Mouse (Mus musculus) kidney, adult 11 months (tissue): Measurements from ENCODE around the gene Drd4.
"Not testable (repeated sequence)": the region's sequence is repeated elsewhere in the genome, so short reads cannot be mapped to it uniquely, and the experiment has no call there.

ENCODE experiments used
- DNase-seq: peaks from one replicate; pipeline ENCODE4 v3.0.0; 2022

Gene Drd4

GRCm38 (mm10) chr7:141291921-141292582 is at the start of gene Drd4:
TSS of gene Drd4 (plus strand) at chr7:141292006.
- no peak for DNase-seq

- DNase-seq, result not testable (repeated sequence)
Observed at GRCm38 (mm10) chr7:141250486-141250885, 41.3 kb upstream of the Drd4 start.

DNA sequence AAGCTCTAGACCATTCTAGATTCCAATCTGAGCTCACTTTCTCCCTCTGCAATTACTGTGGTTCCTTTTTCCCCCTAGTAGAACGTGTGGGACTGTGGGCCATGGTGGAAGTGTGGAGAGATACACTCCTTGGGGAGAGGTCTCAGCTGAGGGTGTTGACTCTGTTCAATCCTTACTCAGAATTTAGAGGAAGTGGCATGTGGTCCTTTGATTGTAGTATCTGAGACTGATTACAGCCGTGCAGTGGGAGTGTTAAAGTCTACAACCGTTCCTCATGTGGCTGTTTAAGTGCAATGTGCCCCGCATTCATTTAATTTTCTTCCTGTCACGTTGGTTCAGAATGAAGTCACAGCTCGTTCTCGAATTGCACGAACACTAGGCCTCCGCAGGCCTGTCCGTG is 35.6 kb upstream of the Drd4 start:
- DNase-seq, result no peak

- DNase-seq, result no peak
Observed at GRCm38 (mm10) chr7:141261480-141261879, 30.3 kb upstream of the Drd4 start.

DNA sequence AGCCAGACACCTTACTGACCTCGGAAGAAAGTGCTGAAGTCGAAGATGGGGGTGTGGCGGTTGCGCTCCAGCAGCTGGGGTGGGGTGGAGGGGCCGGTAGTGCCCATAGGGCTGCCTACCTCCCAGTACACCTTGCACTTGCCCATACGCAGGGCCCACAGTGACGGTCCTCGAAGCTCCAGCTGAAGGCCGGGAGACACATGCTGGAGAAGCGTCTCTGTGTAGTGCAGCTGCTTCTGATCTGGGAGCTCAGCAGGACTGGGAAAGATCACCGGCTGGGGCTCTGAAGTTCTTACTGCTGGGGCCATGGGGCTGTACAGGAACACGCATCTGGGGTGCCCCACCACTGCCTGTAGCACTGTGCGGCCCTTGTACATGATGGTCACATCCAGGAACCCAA is 28.2 kb upstream of the Drd4 start:
- DNase-seq, result no peak

DNA sequence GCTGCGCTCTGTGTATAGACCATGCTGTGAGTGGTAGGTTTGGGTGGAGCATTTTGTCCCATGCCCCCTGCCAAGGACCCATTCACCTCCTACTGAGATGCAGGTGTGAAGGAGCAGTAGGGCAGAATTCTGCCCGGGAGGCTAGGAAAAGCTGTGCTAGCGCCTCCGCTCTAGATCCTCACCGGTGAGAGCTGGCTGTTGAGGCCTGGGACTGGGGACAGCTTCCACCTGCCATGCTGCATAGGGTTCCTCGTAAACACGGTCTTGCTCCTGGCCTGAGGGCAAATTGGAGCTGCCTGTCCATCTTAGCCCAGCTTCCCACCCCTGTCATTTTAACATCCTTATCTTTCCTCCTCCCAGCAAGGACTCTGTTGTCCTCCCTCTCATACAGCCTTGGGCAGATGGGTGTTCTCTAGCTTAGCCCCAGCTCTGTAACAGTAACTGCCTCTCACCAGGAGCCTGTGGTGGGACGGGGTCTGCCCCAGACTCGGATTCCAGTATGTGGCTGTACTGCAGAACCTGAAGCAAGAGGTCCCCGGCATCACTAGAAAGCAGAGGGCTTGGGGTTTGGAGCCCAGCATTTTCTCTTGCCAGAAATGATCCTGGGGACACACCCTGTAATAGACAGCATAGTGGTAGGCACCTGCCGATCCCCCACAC is 27.6 kb upstream of the Drd4 start:
- no peak for DNase-seq

DNA sequence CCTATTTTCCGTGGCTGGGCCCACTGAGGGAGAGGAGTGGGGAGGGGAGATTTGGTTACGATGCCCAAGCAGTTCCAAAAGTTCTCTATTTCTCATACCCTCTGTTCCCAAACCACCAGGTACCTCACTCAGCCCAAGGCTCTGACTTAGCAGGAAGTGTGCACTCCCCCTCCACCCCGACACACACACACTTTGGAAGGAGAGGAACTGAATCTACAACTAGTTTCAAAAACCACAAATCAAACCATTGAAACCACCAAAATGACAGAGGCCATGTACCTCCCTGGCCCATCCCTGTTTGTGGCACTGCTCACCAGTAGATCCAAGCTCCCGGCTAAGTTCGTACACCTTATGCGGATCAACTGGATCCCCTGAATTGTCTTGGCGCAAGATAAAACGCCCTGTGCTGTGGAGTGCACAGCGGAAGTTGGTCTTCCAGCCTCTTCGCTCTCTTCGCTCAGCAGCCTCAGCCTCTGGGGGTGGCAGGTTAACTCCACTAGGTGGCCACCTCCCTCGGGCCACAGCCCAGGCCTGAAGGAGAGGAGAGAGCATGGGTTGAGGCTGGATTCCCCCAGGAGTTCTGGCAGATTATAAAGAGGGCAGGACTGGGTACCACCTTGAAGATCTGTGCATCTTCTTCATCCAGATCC is 26.9 kb upstream of the Drd4 start:
- no peak for DNase-seq

DNA sequence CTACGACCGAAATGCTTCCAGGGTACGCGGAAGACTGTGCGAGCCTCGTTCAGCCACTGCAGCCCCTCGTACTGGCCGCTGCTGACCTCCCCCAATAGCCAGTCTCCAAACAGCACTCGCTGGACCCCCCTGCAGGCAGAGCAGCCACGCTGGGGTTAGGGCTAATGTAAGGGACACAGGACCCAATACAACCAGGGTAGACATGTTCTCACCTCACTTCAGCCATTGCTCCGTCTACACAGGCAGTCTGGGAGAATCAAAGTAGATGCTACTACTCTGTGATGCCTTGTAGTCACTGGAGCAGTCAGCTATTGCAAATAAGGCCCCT is 26.4 kb upstream of the Drd4 start:
- no peak for DNase-seq

DNA sequence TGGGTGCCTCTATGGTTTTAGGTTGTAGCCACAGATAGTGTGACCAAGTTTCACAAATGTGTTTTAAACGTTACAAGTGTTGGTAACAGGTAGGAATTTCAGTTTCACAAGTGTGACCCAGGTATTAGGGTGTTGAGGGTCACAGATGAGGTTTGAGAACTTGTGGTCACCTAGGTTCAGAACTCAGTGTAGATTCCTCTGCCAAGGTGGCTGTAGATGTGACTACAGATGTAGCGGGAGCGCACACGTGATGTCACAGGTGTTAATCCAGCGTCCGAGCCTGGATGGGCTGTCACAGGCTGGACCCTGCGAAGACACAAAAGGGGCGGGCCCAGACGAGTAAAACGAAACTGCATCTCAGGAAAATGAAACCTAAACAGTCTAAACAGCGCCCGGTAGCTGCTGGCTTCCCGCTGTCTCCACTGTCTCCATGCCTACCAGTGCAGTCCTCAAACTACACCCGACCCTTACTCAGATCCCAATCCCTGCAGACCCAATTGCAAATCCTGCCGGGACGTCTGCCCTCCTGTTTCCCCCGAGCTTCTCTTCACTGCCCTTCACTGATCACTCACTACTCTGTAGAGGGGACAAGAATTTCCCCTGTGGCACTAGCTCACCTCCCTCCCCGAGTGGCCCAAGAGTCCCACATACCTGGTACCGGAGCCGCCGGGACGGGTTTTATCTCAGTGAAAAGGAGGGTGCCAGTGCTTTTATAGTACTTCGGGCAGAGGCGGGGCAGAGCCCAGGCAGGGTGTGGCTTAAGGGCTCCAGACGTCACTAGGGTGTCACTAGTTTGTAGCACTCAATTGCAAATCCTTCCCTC is 25.9 kb upstream of the Drd4 start, which contains the start of gene Irf7:
Gene Irf7 (minus strand): TSS at position 743 of the 823 bp plus-strand sequence.
- peak; percentile 68 for DNase-seq

DNA sequence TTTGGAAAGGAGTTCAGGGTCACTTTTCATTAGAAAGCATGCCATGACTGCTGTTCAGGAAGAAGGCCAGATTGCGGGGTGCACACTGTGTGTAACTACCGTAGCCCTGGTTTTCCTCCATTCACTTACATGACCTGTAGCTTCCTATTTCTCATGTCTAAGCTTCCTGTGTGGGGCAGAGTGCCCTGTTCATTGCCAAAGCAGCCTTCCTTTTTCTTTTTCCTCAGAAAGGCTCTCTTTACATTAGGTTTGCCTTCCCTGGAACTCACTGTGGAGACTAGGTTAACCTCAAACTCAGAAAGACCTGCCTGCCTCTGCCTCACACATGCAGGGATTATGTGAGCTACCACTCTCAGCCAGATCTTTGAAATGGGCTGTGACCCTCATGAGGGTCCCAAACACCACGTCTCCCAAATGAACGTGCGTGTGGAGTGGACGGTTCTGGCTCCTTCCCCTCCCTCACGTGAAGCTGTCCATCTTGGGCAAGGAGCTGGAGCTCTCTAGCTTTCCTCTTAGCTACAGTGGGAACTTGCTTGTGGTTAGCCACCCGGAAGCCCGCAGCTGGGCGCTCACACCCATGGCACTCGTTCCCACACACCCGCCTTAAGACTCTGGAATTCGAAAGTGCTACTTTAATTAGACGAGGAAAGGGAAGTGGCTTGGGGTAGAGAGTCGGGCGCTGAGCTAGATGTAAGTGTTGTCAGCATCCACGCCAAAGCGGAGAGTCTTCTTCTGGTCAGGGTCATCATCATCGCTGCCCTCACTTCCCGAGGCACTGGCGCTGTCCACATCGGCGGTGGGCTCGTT is 23.1 kb upstream of the Drd4 start:
- no peak for DNase-seq

DNA sequence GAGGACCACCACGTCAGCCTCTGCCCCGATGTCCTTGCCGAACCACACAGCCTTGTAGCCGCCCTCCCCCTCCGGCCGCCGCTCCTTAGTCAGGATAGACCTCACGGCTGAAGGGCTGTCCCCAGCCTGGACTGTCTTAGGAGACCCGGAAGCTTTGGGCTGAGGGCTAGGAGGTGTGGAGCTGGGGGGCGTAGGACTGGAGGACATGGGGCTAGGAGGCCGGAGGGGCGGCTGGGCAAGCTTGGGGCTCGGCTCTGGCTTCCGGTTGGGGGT is 22.6 kb upstream of the Drd4 start:
- DNase-seq, result no peak

- no peak for DNase-seq
Observed at GRCm38 (mm10) chr7:141270631-141271030, 21.2 kb upstream of the Drd4 start.

GRCm38 (mm10) chr7:141275356-141275755 is 16.4 kb upstream of the Drd4 start:
- no peak for DNase-seq

GRCm38 (mm10) chr7:141276546-141276945 is 15.3 kb upstream of the Drd4 start, which contains the start of gene Cdhr5:
TSS of gene Cdhr5 (minus strand) at chr7:141276786.
- DNase-seq, result peak; percentile 87

GRCm38 (mm10) chr7:141277701-141278678 is 13.8 kb upstream of the Drd4 start:
- no peak for DNase-seq

DNA sequence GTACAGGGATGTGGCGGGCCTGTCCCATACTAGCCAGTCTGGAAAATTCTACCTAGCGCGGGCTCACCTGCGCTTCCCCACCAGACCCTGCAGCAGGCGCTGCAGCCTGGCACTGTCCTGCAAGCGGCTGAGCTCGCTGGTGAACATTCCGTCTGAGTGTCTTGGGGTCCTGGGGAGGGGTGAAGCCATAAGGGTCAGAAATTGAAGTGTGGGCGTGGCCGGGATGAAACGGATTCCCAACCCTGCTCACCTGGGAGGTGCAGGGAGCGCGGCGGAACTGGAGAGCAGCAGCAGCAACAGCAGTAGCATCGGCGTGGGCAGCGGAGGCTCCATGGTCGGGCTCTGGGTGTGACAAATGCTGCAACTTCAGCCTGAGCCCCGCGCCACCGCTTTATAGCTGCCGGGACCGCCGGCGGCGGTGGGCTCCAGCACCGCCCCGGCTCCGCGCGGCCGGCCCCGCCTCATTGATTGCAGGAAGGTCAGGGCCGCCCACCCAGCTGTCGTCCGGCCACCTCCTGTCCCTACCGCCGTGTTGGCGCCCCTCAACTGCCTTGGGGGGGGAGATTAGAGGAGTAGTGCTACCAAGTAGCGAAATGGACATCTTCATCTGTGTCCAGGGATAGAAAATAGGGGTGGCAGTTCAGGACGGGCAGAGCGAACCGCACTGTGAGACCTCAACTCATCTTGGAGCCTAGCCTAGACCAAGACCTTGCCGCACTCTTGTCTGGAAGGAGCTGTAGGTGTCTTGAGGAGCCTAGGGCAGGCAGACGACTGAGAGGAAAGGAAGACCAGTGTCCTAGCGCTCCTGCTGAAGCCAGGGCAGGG is 12.8 kb upstream of the Drd4 start, which contains the start of gene Sct:
Gene Sct (minus strand): TSS at position 368 of the 825 bp plus-strand sequence.
- DNase-seq, result peak; percentile 49

DNA sequence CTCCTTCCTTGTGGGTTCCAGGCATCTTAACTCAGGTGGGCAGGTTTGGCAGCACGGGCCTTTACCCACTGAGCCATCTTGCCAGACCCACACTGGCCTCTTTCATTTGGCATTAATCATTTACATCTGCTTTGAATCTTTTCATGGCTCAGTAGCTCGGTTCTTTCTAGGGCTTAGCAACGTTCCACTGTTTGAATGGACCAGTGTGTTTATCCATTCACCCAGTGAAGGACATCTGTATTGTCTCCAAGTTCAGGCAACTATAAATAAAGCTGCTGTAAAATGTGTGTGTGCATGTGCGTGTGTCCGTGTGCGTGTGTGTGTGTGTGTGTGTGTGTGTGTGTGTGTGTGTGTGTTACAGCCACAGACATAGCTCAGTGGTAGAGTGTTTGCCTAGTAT is 10.4 kb upstream of the Drd4 start:
- DNase-seq, result peak; percentile 40

GRCm38 (mm10) chr7:141282756-141283155 is 9.1 kb upstream of the Drd4 start:
- no peak for DNase-seq

- no peak for DNase-seq
Observed at GRCm38 (mm10) chr7:141288042-141288441, 3.8 kb upstream of the Drd4 start.
